Mouse (Mus musculus) testis, adult 2 months (tissue): ENCODE measurements at regions not wholly inside any gene's neighbourhood (a gene's known extent, or its start where the extent isn't known, plus 50 kb on each side); places are given as distances from the start of the nearest gene placed in this dataset.

ENCODE experiments used
- H3K27ac ChIP-seq: fragments of 200-500 bp; 2 replicates; pipeline ENCODE4 v1.5.1; 2012; ENCODE audit warnings: low read depth, low read length; ENCODE audit not compliant: control insufficient read depth, insufficient read depth
- H3K27me3 ChIP-seq: fragments of 200-500 bp; 2 replicates; pipeline ENCODE4 v1.6.1; 2012; ENCODE audit warnings: mild to moderate bottlenecking, low read length, moderate library complexity; ENCODE audit not compliant: control insufficient read depth, insufficient read depth
- H3K36me3 ChIP-seq: fragments of 200-500 bp; 2 replicates; pipeline ENCODE4 v1.6.1; 2012; ENCODE audit warnings: mild to moderate bottlenecking, low read length; ENCODE audit not compliant: control insufficient read depth, insufficient read depth
- H3K4me1 ChIP-seq: fragments of 200-500 bp; 2 replicates; pipeline ENCODE4 v1.6.1; 2012; ENCODE audit warnings: low read length; ENCODE audit not compliant: control insufficient read depth, insufficient read depth
- H3K4me3 ChIP-seq: fragments of 200-500 bp; 2 replicates; pipeline ENCODE4 v1.5.1; 2012; ENCODE audit warnings: low read depth, mild to moderate bottlenecking, low read length, moderate library complexity, mixed read lengths; ENCODE audit not compliant: control insufficient read depth
- CTCF ChIP-seq: fragments of 200-500 bp; IDR thresholded peaks from 2 replicates; pipeline ENCODE4 v1.5.1; 2012; ENCODE audit warnings: low read depth, mild to moderate bottlenecking, inconsistent platforms, low read length, moderate library complexity; ENCODE audit not compliant: control insufficient read depth, insufficient read depth, insufficient replicate concordance
- POLR2A ChIP-seq: fragments of 200-500 bp; IDR thresholded peaks from 2 replicates; pipeline ENCODE4 v1.6.1; 2012; ENCODE audit warnings: low read depth, mild to moderate bottlenecking, inconsistent platforms, low read length, moderate library complexity; ENCODE audit not compliant: control insufficient read depth

GRCm38 (mm10) chrX:12530406-12531311 lies 56.9 kb upstream of the Atp6ap2 start:
- TF ChIP-seq CTCF (no peak), POLR2A (no peak)
- H3K27ac ChIP-seq, result no peak overlapping the region
- H3K27me3 ChIP-seq, result no peaks in the 10 kb centered on the region
- no peaks in the 10 kb centered on the region for H3K36me3 ChIP-seq
- H3K4me3 ChIP-seq, result no peak overlapping the region
- H3K4me1 ChIP-seq, result no peaks in the 10 kb centered on the region
